Mouse (Mus musculus): ENCODE measurements around the gene Trub1.

GRCm38 (mm10) chr19:57413918-57414317, 38.8 kb upstream of the Trub1 start:
- peak; percentile 53 for TF ChIP-seq CTCF (conservative IDR thresholded peaks at IDR 0.05; ENCODE audit: low read length)
- no peak for TF ChIP-seq NANOG (IDR thresholded peaks at IDR 0.05; ENCODE audit: borderline replicate concordance, low read length)
